Mouse (Mus musculus) embryonic facial prominence, embryonic 14.5 days (tissue): ENCODE data around the gene Dpep1. TPM values are rescaled to one million over a fixed set of nuclear protein-coding genes. Genes with fewer than 3 reads are reported as not detected.

Experiments used
- ATAC-seq: fragments of 200-750 bp; cut with Nextera tagmentation; 2 replicates; pipeline ENCODE4 v1.8.0; 2017; ENCODE audit warnings: low read depth, moderate number of reproducible peaks, moderate TSS enrichment
- DNase-seq: peaks from one replicate; pipeline ENCODE4 v3.0.0-alpha.2; 2015; ENCODE audit warnings: low spot score
- H3K27ac ChIP-seq: fragments of 300-500 bp; sonication (generic); replicated peaks from 2 replicates; pipeline ENCODE4 v1.5.1; 2014; ENCODE audit warnings: low read depth, mild to moderate bottlenecking, low read length, moderate library complexity
- H3K27me3 ChIP-seq: fragments of 300-500 bp; sonication (generic); replicated peaks from 2 replicates; pipeline ENCODE4 v1.6.1; 2014; ENCODE audit warnings: low read length; ENCODE audit not compliant: control insufficient read depth, insufficient read depth
- H3K36me3 ChIP-seq: fragments of 300-500 bp; sonication (generic); 2 replicates; pipeline ENCODE4 v1.6.1; 2014; ENCODE audit warnings: low read length, mixed read lengths; ENCODE audit not compliant: control insufficient read depth, insufficient read depth
- H3K4me1 ChIP-seq: fragments of 300-500 bp; sonication (generic); 2 replicates; pipeline ENCODE4 v1.6.1; 2014; ENCODE audit warnings: antibody characterized with exemption, low read length; ENCODE audit not compliant: control insufficient read depth, insufficient read depth
- H3K4me2 ChIP-seq: fragments of 300-500 bp; sonication (generic); 2 replicates; pipeline ENCODE4 v1.6.1; 2014; ENCODE audit warnings: low read depth, mild to moderate bottlenecking, low read length, moderate library complexity, mixed read lengths
- H3K4me3 ChIP-seq: fragments of 300-500 bp; sonication (generic); 2 replicates; pipeline ENCODE4 v1.5.1; 2014; ENCODE audit warnings: low read depth, mild to moderate bottlenecking, low read length
- H3K9ac ChIP-seq: fragments of 300-500 bp; sonication (generic); 2 replicates; pipeline ENCODE4 v1.6.1; 2014; ENCODE audit warnings: low read depth, mild to moderate bottlenecking, low read length, moderate library complexity, mixed read lengths
- H3K9me3 ChIP-seq: fragments of 300-500 bp; sonication (generic); 2 replicates; pipeline ENCODE4 v1.6.1; 2016; ENCODE audit warnings: low read length; ENCODE audit not compliant: control insufficient read depth
- WGBS: fragments of 180-500 bp; shearing (Covaris S2); extraction: QIAGEN DNeasy Blood & Tissue Kit; methylation state at CpG from one replicate; pipeline ENCODE4 v1.1.7; 2014; 5-methylcytosine and 5-hydroxymethylcytosine counted together
- polyA plus RNA-seq: library from polyadenylated mRNA; unstranded; fragments of >200 nt; fragmentation: Nextera tagmentation; extraction: Ambion mirVana; gene quantifications from 2 replicates; pipeline ENCODE4 v1.2.1, GENCODE M21; 2014

The Dpep1 gene
- polyA plus RNA-seq, 1 experiment from 2014 or later: 9.2 TPM

- no peak for ATAC-seq
- 78% methylated on average over 7 of the region's 11 CpGs for WGBS
Observed at GRCm38 (mm10) chr8:123233760-123234159, 47.7 kb downstream of the Dpep1 start.

GRCm38 (mm10) chr8:123234918-123235519 lies 49.0 kb downstream of the Dpep1 start:
- Histone ChIP-seq H3K27me3 (peaks cover 8% of the 10 kb centered on the region), H3K4me1 (0 out of 2 replicates have a peak, but pooled peaks cover 6% of the 10 kb centered on the region), H3K4me3 (peak overlapping the region; percentile 61), H3K4me2 (peak overlapping the region; percentile 85), H3K9me3 (no peaks in the 10 kb centered on the region), H3K9ac (peak overlapping the region; percentile 66), H3K27ac (no peak overlapping the region), H3K36me3 (no peaks in the 10 kb centered on the region)
- DNase-seq: no peak
- 34% methylated on average over 9 of the region's 13 CpGs for WGBS
- peak; percentile 0; the same call in 1 of the 2 replicates for ATAC-seq

More at GRCm38 (mm10) chr8:123233760-123234159, 47.7 kb downstream of the Dpep1 start:
- 0 out of 2 replicates have a peak, but pooled peaks cover 7% of the 10 kb centered on the region for H3K36me3 ChIP-seq
- DNase-seq: no peak
- H3K4me3 ChIP-seq: no peak overlapping the region
- peaks cover 8% of the 10 kb centered on the region for H3K27me3 ChIP-seq
- H3K4me2 ChIP-seq: no peak overlapping the region
- no peak overlapping the region for H3K27ac ChIP-seq
- H3K9me3 ChIP-seq: no peaks in the 10 kb centered on the region
- 0 out of 2 replicates have a peak, but pooled peaks cover 6% of the 10 kb centered on the region for H3K4me1 ChIP-seq
- H3K9ac ChIP-seq: no peak overlapping the region

- peaks cover 8% of the 10 kb centered on the region for H3K27me3 ChIP-seq
Observed at GRCm38 (mm10) chr8:123235520-123236497, 49.8 kb downstream of the Dpep1 start, which contains the start of gene Spata2l. Gene Spata2l (minus strand): TSS chr8:123236233.

GRCm38 (mm10) chr8:123239398-123239797 lies 53.4 kb downstream of the Dpep1 start:
- Histone ChIP-seq H3K9me3 (no peaks in the 10 kb centered on the region), H3K36me3 (peaks cover 25% of the 10 kb centered on the region; the same call in 1 of the 2 replicates), H3K27me3 (peaks cover 6% of the 10 kb centered on the region), H3K27ac (no peak overlapping the region), H3K4me3 (no peak overlapping the region), H3K9ac (no peak overlapping the region), H3K4me1 (0 out of 2 replicates have a peak, but pooled peaks cover 6% of the 10 kb centered on the region), H3K4me2 (no peak overlapping the region)
- ATAC-seq (no peak), DNase-seq (no peak)
- WGBS: 85% methylated on average over 10 of the region's 10 CpGs

More at GRCm38 (mm10) chr8:123235520-123236497, 49.8 kb downstream of the Dpep1 start, which contains the start of gene Spata2l:
- under 1% methylated on average over 51 of the region's 57 CpGs for WGBS
- H3K9ac ChIP-seq: peak within 1 kb of the TSS; percentile 66
- no peaks in the 10 kb centered on the region for H3K9me3 ChIP-seq
- ATAC-seq (peak; percentile 92), DNase-seq (peak; percentile 92)
- H3K27ac ChIP-seq: no peak within 1 kb of the TSS
- peak within 1 kb of the TSS; percentile 61 for H3K4me3 ChIP-seq
- 0 out of 2 replicates have a peak, but pooled peaks cover 6% of the 10 kb centered on the region for H3K4me1 ChIP-seq
- H3K4me2 ChIP-seq: peak within 1 kb of the TSS; percentile 85
- no peaks in the 10 kb centered on the region for H3K36me3 ChIP-seq

- Histone ChIP-seq H3K27me3 (no peaks in the 10 kb centered on the region), H3K4me2 (no peak overlapping the region), H3K27ac (no peak overlapping the region), H3K9ac (no peak overlapping the region), H3K4me3 (no peak overlapping the region), H3K36me3 (peaks cover 55% of the 10 kb centered on the region), H3K9me3 (no peaks in the 10 kb centered on the region), H3K4me1 (no peaks in the 10 kb centered on the region)
- DNase-seq: no peak
- ATAC-seq: no peak
- WGBS: 87% methylated on average over 7 of the region's 7 CpGs
Observed at GRCm38 (mm10) chr8:123242107-123242923, 56.3 kb downstream of the Dpep1 start.

GRCm38 (mm10) chr8:123243053-123243452 lies 57.0 kb downstream of the Dpep1 start:
- H3K27ac ChIP-seq: no peak overlapping the region
- H3K4me2 ChIP-seq: no peak overlapping the region
- no peaks in the 10 kb centered on the region for H3K27me3 ChIP-seq
- H3K4me1 ChIP-seq: no peaks in the 10 kb centered on the region
- H3K9me3 ChIP-seq: no peaks in the 10 kb centered on the region
- H3K4me3 ChIP-seq: no peak overlapping the region
- ATAC-seq: no peak
- WGBS: 74% methylated on average over 10 of the region's 11 CpGs
- H3K9ac ChIP-seq: 0 out of 2 replicates have a peak overlapping the region, but pooled peaks have one; percentile 8
- no peak for DNase-seq
- peaks cover 62% of the 10 kb centered on the region for H3K36me3 ChIP-seq

GRCm38 (mm10) chr8:123244382-123244781 lies 58.3 kb downstream of the Dpep1 start:
- no peak for ATAC-seq
- Histone ChIP-seq H3K27ac (no peak overlapping the region), H3K4me2 (no peak overlapping the region), H3K4me3 (no peak overlapping the region), H3K27me3 (no peaks in the 10 kb centered on the region), H3K9ac (no peak overlapping the region), H3K9me3 (no peaks in the 10 kb centered on the region), H3K36me3 (peaks cover 75% of the 10 kb centered on the region), H3K4me1 (no peaks in the 10 kb centered on the region)
- 85% methylated on average over 4 of the region's 4 CpGs for WGBS
- DNase-seq: no peak

- no peak for DNase-seq
- Histone ChIP-seq H3K4me1 (no peaks in the 10 kb centered on the region), H3K27me3 (no peaks in the 10 kb centered on the region), H3K36me3 (peaks cover 87% of the 10 kb centered on the region), H3K9ac (no peak overlapping the region), H3K27ac (no peak overlapping the region), H3K4me2 (no peak overlapping the region), H3K4me3 (no peak overlapping the region), H3K9me3 (no peaks in the 10 kb centered on the region)
- 88% methylated on average over 5 of the region's 12 CpGs for WGBS
- no peak for ATAC-seq
Observed at GRCm38 (mm10) chr8:123245543-123245942, 59.5 kb downstream of the Dpep1 start.
